In the genomic region with DNA sequence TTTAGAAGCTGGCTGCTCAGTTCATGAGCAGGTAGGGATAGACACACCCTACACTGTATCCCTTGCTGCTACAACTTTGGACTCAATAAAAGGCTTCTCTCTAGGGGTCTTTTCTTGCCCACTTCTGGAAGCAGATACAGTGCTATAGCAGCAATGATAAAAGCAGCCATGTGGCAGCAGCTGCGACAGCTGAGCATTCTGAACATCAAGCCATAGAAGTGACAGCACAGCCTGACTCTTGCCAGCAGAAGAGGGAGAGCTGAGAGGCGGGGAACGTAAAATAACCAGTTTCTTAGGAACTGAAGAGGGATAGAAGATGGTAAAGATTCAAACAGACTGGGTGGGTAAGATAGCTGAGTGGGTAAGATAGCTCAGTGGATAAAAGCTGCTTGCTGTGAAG, we compare ENCODE assay signal across 27 mouse cellular contexts. TPM values are rescaled to one million over a fixed set of nuclear protein-coding genes. Genes with fewer than 3 reads are reported as not detected.
"Had no signal": no experiment of that assay in that cellular context is flagged by ENCODE, and none has a peak within 500 bp of the region (broad histone marks: within the 10 kb centered on the region; RNA-seq: fewer than 3 reads in every experiment).

No protein-coding gene starts in this region.

- H3K36me3 ChIP-seq: lung, embryonic 15.5 days; midbrain, embryonic 15.5 days; neural tube, embryonic 15.5 days had no signal

- H3K27me3 ChIP-seq: lung, embryonic 15.5 days; megakaryocyte, embryonic 14.5 days; midbrain, embryonic 15.5 days; neural tube, embryonic 15.5 days had no signal

- H3K9me3 ChIP-seq: lung, embryonic 15.5 days; megakaryocyte, embryonic 14.5 days; midbrain, embryonic 13.5 days; midbrain, embryonic 15.5 days; neural tube, embryonic 13.5 days; neural tube, embryonic 15.5 days had no signal

- H3K27ac ChIP-seq: lung, embryonic 15.5 days; macrophage; midbrain, embryonic 13.5 days; neural tube, embryonic 13.5 days had no signal

- DNase-seq: liver, postnatal 0 days; lung, adult 2 months; lung, postnatal 14 days; lung, postnatal 36 days; retina, postnatal 1 day; right cerebral cortex, adult 18-20 months; right cerebral cortex, postnatal 25 days; right cerebral cortex, postnatal 4 days; spleen, adult 18-20 months; thymus, adult 18-20 months; thymus, postnatal 14 days; thymus, postnatal 36 days had no signal

RNA-seq across cellular contexts. Expression of gene Ankub1, which starts 40.1 kb away (rescaled TPM):
- total RNA-seq: megakaryocyte progenitor cell, adult 5-6 weeks; midbrain, postnatal 0 days; monocyte, adult 5-6 weeks had no signal
- polyA plus RNA-seq: macrophage; midbrain, embryonic 11.5 days; small intestine, adult 2 months; stomach, embryonic 14.5 days; stomach, embryonic 16.5 days; thymus, postnatal 0 days had no signal
